Mouse (Mus musculus) cerebellum, adult (tissue): ENCODE data around the gene Rnf20.
"Not testable (repeated sequence)": the region's sequence is repeated elsewhere in the genome, so short reads cannot be mapped to it uniquely, and the experiment has no call there.

Experiments
- ATAC-seq: cut with Nextera tagmentation; 2 replicates; pipeline ENCODE4 v1.9.2; 2017; ENCODE audit warnings: mild to moderate bottlenecking, moderate library complexity, mixed read lengths; ENCODE audit not compliant: insufficient number of reproducible peaks, low FRiP score, low TSS enrichment

The Rnf20 gene

DNA sequence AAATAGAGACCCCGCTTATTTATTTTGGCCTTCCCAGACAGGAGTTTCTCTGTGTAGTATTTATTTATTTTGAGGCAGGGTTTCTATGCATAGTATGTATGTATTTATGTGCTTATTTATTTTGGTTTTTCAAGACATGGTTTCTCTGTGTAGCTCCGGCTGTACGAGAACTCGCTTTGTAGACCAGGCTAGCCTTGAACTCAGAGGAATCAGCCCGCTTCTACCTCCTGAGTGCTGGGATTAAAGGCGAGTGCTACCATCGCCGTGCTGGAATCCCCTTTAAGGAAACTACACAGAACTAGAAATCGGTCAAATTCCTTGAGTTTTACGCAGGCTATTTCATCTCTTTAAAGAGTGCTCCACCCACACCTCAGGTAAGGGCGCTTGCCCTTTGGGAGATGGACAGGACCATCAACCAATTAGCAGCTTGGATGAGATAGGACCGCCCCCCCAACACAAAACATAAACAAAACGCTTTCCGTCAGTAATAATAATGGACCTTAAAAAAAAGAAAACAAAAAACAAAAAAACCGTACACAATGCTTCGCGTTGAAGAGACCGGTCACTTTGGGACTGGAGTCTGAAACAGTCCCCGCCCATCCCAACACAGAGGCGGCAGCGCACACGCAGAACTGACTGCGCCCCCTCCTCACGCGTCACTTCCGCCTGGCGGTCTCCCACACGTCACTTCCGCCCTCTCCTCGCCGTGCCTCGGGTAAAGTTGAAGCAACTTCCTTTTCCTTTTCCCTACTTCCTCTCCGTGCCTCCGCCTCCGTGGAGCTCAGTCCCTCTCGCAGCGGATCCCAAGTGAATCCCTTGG, at the start of gene Rnf20:
Rnf20 (plus strand) TSS at position 688 of the 820 bp plus-strand sequence.
- ATAC-seq = peak; percentile 97

DNA sequence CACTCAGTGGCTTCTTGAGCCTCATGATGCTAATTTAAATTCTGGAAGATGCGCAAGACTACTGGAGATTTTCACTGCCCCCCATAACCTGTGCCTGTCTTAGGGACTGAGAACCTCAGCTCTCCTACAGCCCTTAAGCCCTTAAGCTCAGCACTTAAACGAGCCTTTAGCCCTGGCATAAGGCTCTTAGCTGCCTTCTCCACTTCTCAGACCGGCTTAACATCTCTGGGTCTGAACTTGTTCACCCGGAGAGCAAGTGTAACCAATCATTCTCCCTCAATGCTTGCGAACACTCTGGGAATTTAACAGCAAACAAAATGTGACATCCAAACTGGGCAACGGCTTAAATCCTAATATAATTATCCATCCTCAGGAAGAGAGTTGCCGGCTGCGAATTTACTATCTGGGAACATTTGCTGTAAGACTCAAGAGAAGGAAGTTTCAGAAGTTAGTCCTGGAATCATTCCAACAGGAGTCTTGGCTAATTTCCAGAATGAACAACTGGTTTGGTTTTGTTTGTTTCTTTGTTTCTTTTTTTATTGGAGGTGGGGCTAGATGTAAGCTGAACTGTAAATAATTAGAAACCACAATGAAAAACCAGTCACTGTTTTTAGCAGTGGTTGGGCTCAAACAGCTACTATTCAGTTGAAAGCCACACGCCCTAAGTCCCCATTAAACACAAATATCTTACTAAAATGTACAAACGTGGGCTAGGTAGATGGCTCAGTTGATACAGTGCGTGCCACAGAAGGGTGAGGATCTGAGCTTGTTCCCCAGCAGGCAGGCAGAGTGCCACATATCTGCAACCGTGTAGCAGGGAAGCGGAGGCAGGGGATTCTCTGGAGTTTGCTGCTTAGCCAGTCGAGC, 47.6 kb upstream of the Rnf20 start:
- ATAC-seq = no peak

DNA sequence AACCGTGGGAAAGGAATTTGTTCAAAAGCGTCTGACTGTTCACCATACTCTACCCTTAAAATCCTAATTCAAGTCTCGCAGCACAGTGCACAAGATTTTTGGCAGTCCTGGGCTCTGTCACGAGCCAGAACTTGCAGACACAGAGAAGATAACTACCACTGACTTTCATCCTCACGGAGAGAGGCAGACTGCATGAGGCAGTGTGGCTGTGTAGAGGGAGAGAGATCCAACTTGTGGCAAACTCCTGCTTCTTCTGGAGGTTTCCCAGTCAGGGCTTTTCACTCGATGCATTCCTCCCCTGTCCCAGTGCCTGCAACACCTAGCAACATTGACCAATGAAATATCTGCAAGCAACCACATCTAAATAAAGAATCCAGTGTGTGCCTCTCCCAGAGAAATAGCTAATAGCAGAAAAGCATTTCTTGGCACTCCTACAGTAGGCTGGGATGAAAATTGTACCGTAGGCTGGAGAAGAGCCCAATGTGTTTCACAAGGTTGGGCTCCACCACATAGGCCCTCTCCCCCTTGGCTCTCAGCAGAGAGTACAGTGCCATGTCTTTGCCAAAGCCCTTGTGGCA, 46.2 kb upstream of the Rnf20 start:
- no peak for ATAC-seq

DNA sequence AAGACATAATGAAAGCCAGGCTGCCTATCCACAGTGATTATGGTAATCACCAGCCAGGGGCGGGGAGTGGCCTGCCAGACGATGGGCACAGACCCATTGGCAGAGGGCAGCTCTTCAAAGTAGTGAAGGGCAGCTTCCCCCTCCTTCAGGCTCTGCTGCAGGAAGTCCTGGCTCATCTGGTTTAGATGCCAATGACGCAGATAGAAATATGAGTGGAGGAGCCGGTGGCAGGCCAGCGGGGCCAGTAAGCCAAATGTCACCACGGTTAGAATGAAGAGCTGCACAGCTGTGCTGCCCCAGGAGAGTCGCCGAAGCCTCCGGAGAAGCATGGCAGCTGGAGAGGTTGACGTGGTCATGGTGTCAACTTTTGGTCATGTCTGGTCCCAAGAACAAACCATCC, 45.0 kb upstream of the Rnf20 start:
- no peak for ATAC-seq

DNA sequence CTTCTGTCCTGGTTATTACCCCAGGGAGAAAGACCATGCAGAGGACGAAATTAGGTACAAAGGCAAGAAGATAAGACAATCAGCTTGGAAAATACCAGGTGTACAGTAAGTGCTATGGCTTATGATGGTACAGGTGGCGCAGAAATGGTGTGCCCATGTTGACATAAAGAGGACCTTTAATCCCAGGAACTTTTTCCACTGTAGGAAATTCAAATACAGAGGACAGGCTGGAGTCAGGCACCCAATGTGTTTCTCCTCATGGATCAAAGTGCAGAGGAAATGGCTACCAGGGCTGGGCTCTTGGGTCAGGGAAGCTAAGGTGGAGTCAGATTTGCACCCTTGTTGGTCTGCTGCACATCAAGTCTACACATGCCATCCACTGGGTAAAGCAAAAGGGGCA, 41.7 kb upstream of the Rnf20 start:
- ATAC-seq = no peak

DNA sequence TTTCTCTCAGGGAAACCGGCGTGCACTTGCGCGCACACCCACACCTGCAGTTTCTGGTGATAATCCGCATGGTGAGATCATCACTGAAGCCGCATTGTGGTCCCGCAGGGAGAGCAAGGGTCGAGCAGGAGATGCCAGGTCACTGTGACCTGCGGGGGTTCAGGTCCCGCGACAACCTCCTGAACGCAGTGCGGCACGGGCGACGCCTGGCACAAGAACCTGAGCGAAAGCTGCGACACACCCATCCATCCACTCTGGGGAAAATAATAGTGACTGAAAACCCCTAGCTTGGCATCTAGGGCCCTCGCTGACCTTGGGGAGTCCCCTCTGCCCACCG, 35.0 kb upstream of the Rnf20 start:
- peak; percentile 43 for ATAC-seq

DNA sequence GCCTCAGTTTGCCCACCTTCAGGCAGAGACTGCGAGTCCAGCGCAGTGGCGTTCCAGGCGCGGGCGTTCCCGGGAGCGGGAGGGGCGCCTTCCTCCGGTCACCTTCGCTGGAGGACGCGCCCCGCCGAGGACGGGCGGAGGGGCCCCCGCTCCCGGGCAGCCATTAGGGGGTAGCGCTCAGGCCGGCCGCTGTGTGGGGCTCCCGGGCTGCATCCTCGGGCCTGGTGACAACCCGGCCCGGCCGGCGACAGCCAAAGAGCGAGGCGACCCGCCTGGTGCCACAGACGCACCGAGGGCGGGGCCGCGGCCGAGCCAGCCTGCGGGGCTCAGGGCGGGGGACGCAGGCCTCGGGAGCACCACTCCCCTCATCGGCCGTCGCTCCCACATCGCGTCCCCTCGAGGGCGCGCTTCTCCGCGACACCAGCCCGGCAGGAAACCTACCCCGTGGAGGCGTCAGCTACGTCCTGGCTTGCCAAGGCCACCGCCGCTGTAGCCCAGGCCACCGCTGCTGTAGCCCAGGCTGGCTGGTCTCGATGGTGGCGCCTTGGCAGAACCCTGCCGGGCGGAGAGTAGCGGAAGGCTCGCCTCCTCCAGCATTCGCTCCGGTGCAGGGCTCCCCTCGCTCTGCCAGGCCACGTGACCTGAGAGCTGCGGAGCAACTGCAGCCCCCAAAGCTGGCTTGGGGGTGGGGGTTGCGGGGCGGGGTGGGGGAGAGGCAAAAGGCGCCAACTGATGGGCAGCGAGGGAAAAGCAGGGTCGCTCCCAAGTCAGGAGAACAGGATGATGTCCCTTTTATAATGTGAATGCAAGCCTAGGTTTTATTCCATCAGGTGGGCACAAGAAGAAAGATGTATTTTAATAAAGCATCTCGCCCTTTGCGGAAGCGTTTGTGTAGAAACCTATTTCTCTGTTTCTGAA, 34.4 kb upstream of the Rnf20 start, which contains the start of gene Tmem246:
Tmem246 (minus strand) TSS at position 694 of the 918 bp plus-strand sequence.
- peak; percentile 93 for ATAC-seq

DNA sequence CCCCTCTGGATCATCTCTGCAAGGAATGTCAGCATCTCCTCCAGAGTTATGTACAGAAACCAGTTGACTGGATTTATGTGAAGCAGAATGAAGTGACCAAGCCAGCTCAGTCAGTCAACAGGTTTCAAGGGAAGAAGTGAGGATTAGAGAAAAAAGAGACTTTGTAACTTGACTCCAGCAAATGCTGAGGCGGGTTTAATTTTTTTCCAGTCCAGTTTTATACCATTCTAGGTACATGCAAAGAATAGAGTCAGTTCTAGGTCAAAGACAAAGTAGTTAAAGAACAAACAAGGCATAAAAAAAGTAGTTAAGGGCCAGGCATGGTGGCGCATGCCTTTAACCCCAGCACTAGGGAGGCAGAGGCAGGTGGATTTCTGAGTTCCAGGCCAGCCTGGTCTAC, 28.6 kb upstream of the Rnf20 start:
- ATAC-seq = no peak

DNA sequence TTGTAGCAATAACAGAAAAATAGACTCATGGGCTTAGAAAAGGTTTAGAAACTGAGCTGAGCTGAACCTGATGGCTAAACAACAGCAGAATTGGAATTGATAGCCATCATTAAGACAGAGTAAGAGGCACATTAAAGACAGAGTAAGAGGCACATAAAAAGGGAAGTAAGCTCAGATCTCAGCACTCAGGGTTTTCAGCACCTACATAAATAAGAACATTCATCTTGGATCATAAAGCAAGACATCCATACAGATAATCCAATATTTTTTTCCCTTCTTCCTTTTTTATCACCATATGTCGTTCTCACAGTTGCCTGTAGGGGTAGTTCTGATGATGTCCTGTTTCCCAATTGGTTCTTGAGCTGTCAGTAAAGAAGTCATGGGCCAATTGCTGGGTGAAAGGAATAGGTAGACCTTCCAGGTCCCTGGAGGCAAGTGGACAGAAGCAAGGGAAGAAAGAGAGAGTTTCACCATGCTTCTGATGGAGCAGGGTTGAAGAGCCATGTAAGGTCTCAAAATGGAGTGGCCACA, 27.7 kb upstream of the Rnf20 start:
- no peak for ATAC-seq

DNA sequence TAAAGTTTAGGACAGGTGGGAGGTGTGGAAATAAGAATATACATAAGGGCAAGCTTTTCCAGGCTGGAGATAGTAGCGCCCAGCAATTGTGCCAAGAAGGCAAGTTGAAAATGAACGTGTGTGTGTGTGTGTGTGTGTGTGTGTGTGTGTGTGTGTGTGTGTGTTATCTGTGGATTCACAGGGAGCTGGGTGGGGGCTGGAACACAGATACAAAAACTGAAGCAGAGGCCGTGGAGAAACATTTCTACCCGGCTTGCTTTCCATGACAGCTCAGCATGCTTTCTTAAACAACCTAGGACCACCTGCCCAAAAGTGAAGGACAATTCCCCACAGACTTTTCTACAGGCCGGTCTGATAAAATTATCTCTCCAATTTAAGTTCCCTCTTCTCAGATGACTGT, 27.2 kb upstream of the Rnf20 start:
- ATAC-seq = no peak

DNA sequence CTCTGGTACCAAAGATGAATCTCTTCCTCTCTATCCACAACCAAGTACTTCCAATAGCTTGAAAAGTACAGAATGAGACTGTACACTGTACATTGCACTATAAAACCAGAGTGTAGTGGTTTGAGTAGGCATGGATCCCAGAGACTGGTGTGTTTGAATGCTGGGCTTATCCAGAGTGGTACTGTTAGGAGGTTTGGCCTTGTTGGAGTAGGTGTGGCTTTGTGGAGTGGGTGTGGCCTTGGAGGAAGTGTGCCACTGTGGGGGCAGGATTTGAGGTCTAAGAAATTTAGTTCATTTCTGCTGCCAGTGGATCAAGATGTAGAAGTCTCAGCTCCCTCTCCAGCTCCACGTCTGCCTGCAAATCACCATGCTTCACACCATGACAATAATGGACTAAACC, 26.3 kb upstream of the Rnf20 start:
- no peak for ATAC-seq

DNA sequence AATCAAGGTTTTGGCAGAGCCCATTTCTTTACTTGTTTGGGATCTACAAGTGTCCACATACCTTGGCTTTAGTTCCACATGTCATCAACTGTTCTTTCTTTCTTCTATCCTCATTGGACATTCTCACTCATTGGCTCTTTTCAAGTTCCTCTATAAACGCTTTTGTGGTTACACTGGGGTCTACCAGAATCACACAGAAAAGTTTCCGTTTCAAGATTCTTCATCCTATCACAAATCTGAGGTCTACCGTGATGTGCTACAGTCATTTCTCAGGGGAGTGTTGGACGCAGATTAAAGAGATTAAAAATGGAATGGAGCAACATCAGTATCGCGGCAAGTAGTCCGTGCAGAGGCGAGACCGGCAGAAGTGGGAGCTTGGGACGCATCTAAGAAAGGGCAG, 14.9 kb upstream of the Rnf20 start:
- no peak for ATAC-seq

DNA sequence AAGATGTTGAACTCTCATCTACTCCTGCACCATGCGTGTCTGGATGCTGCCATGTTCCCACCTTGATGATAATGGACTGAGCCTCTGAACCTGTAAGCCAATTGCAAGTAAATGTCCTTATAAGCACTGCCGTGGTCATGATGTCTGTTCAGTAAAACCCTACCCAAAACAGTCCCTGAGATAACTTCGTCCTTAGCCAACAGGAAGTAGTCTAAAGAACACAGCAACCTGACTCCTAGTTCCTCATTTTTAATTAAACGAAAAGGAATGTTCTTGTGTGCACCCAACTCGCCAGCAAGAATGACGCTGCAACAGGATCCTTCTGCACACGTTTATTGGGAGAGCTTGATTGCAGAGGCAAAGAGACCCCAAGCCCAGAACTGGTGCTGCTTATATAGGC, 11.9 kb upstream of the Rnf20 start:
- ATAC-seq = not testable (repeated sequence)

DNA sequence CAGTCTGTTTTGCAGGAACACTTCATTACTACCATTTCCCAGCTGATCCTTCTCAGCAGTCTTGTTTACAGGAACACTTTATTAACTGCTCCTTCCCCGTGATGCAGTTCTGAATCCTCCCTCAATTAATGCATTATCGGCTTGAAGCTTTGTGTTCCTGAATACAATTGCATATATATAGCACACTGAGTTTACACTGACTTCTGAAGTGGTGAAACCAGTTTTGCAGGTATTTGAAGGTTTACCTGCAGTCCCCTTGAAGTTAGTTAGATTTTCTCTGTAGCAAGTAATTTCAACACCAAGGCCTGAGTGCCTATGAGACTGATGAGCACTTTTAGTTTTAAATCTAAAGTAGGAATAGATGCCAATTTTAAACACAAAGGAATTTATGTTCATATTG, 9.5 kb upstream of the Rnf20 start:
- ATAC-seq = no peak

DNA sequence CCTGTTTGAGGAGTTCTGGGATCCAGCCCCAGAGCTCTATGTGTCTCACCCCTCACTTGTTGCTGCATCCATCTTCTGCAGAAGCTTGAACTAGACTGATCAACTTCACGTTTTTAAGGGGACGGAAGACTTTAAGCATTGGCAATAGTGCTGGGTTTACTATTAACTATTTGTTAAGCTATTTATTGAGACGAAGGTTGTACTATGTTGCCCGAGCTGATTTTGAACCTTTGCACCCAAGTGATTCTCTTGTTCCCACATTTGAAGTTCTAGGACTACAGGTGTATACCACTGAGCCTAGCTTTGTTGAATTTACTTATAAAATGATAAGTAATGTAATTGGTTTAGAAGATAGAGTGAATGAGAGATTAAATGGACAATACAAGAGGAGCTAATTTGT, 7.9 kb upstream of the Rnf20 start:
- ATAC-seq = no peak

DNA sequence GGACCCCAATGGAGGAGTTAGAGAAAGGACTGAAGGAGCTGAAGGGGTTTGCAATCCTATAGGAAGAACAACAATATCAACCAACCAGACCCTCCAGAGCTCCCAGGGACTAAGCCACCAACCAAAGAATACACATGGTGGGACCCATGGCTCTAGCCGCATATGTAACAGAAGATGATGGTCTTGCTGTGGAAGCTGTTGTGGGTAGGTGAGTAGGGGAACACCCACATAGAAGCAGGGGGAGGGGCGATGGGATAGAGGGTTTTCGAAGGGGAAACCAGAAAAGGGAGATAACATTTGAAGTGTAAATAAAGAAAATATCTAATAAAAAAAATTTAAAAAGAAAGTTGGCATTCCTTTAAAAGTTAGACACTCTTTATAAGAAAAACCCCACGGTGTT, 6.8 kb upstream of the Rnf20 start:
- ATAC-seq = not testable (repeated sequence)

DNA sequence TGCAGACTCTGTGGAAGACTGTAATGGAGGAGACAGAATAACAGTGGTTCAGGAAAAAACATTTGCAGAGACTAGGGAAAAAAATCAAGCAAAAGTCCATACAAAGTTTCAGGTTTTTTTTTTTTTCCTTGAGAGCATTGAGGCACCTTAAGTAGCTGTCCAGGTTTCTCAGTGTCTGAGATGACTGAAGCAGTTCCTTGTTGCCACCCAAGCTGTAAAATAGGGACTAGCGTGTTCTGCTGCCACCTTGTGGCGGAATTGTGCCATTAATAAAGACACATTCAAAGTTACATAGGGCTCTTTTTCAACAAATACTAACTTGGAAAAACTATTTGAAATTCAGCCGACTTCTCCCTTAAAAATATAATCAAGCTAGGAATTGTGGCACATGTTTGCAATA, 4.8 kb upstream of the Rnf20 start:
- no peak for ATAC-seq

DNA sequence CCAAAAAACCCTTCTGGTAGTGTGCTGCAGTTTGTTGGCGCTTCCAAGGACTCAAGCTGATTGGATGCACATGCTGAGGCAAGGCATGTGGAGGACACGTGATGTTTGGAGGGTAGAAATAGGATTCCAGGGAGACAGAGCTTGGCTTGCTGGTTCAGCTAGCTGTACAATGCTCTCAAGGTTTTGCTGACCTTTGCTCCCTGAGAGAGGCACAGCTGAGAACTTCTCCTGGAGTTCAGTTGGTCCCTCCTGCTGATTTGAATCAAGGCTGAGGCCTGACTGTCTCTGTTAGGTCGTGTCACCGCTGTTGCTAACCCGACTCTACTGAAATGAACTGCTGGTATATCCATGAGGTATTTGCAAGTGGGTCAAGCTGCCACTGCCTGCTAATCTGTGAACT, 2.9 kb upstream of the Rnf20 start:
- no peak for ATAC-seq

DNA sequence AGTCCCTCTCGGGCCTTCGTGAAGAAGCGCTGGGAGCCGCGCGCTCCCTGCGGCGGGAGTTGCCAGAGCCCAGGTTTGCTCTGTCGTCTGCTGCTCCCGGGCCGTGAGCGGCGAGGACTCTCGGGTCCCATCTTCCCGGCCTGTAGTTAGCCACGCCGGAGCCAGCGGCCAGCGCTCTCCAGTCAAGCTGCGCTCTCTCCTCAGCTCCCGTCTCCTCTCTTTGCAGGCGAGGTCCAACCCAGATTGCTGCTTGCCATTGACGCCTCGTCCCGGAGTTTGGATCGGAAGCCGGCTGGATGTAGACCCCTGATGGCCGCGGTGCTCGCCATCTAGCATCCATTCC, 304 bp downstream of the Rnf20 start:
- ATAC-seq = no peak; the same call in 1 of the 2 replicates

DNA sequence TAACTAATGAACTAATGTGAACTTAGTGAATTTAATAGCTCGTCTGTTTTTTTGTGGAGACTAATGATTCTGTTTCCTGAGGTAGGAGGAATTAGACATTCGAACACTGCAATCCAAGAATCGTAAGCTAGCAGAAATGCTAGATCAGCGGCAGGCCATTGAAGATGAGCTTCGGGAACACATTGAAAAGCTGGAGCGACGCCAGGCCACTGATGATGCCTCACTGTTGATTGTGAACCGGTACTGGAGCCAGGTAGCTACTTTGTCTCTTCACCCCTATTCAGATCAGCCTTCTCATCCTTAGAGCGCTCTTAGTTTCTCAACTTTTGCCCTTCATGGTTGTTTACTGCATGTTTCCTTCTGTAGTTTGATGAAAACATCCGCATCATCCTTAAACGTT, 6.0 kb downstream of the Rnf20 start:
- no peak for ATAC-seq
